In the genomic region with DNA sequence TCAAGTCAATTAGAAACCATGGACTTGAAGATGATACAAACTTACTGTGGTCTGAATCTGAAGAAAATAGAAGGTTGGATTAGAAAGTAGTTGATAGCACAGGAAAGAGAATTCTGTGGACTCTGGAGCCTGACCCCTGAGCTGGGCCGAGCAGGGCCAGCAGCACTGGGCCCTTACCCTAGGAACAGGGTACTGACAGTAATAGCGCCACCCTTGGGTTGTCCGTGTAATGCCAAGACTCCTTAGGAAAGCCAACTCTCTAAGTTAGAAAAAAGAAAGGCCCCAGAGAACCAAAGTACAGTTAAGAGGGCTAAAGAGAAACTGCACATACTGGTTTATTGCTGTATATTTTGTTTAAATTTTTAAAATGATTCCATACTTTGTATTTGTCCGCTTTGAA, we compare ENCODE assay signal across 21 mouse cellular contexts.
DNase-seq lines count a peak whose midpoint lies in the region; TF ChIP-seq lines count a peak whose summit lies in the region.
"Had no signal": no experiment of that assay in that cellular context is flagged by ENCODE, and none has a peak within 500 bp of the region (broad histone marks: within the 10 kb centered on the region; RNA-seq: fewer than 3 reads in every experiment).

No protein-coding gene starts in this region.

- no peak overlapping the region for H3K4me2 ChIP-seq in CH12.LX (ENCODE audit: insufficient read depth, low read depth, poor library complexity, severe bottlenecking)
- H3K4me2 ChIP-seq: forebrain, embryonic 13.5 days; heart, embryonic 11.5 days; midbrain, embryonic 13.5 days had no signal

- TF ChIP-seq RAD21 in CH12.LX (IDR thresholded peaks at IDR 0.05; ENCODE audit: low read depth, low read length): no peak

- TF ChIP-seq POLR2A in heart, adult 2 months (IDR thresholded peaks at IDR 0.05; ENCODE audit: insufficient read depth, low read depth, low read length): no peak
- TF ChIP-seq POLR2A in CH12.LX (IDR thresholded peaks at IDR 0.05; ENCODE audit: low read depth, low read length): no peak
- no peak for TF ChIP-seq POLR2A in ES-Bruce4 (IDR thresholded peaks at IDR 0.05; ENCODE audit: insufficient read depth, low read length)

- peaks cover 3% of the 10 kb centered on the region; the same call in 1 of the 2 replicates for H3K4me1 ChIP-seq in heart, adult 2 months (ENCODE audit: control insufficient read depth, insufficient read depth, low read length)
- H3K4me1 ChIP-seq in CH12.LX (ENCODE audit: control insufficient read depth in 1 of 2, insufficient read depth in 2 of 2) (peaks cover 0 to 5% of the 10 kb centered on the region in 2 experiments; a peak in 1 of 4 replicates), ES-Bruce4 (ENCODE audit: control insufficient read depth, insufficient read depth, low read length) (no peaks in the 10 kb centered on the region)
- H3K4me1 ChIP-seq: forebrain, embryonic 13.5 days; hindbrain, embryonic 10.5 days; limb, embryonic 10.5 days; midbrain, embryonic 13.5 days had no signal

- no peak for DNase-seq in heart, adult 2 months
- DNase-seq in heart, adult 18-20 months: no peak
- DNase-seq in layer of hippocampus, adult 2 months (ENCODE audit: low spot score in 2 of 2): no peak
- DNase-seq in layer of hippocampus, adult 9-11 months: no peak
- no peak for DNase-seq in CH12.LX (ENCODE audit: extremely low read depth)
- no peak for DNase-seq in frontal cortex, postnatal 25 days (ENCODE audit: low spot score in 2 of 2)
- DNase-seq: adrenal gland, adult 2 months; cerebellum, adult 8-10 months; cerebellum, postnatal 36 days; embryo, embryonic 11 days; gastrocnemius, postnatal 36 days; kidney, postnatal 14 days; lung, adult 2 months had no signal

- no peak overlapping the region for H3K4me3 ChIP-seq in heart, adult 2 months
- no peak overlapping the region for H3K4me3 ChIP-seq in layer of hippocampus, adult 2 months
- H3K4me3 ChIP-seq in CH12.LX (replicated peaks in 1 of 3; ENCODE audit: low read depth in 2 of 3, low read length in 2 of 3, poor library complexity in 1 of 3) (no peak overlapping the region), ES-Bruce4 (ENCODE audit: low read depth, low read length) (no peak overlapping the region)
- H3K4me3 ChIP-seq: forebrain, embryonic 13.5 days; hindbrain, embryonic 10.5 days; limb, embryonic 10.5 days; megakaryocyte, embryonic 14.5 days; midbrain, embryonic 13.5 days had no signal

- TF ChIP-seq EP300 in heart, adult 2 months (IDR thresholded peaks at IDR 0.05; ENCODE audit: insufficient read depth, low read depth, low read length): no peak
- no peak for TF ChIP-seq EP300 in CH12.LX (IDR thresholded peaks at IDR 0.05; ENCODE audit: low read length)
- TF ChIP-seq EP300 in ES-Bruce4 (IDR thresholded peaks at IDR 0.05; ENCODE audit: insufficient read depth, low read depth, low read length): no peak

- dilution Hi-C loops in CH12.LX (cut with MboI; ENCODE audit: extremely low pct_ligation_motif_present, extremely low pct_unique_long_range_greater_than_20kb, low sequenced_read_pairs): no loop called here

- H3K36me3 ChIP-seq in heart, adult 2 months (ENCODE audit: control insufficient read depth, insufficient read depth, low read length): no peaks in the 10 kb centered on the region; the same call in none of the 2 replicates
- H3K36me3 ChIP-seq in CH12.LX (replicated peaks in 1 of 2; ENCODE audit: control insufficient read depth in 1 of 2, insufficient read depth in 1 of 2, low read length in 1 of 2) (peaks cover 30 to 96% of the 10 kb centered on the region in 2 experiments), ES-Bruce4 (ENCODE audit: control insufficient read depth, insufficient read depth, low read length, poor library complexity, severe bottlenecking) (peaks cover 4% of the 10 kb centered on the region; the same call in 1 of the 2 replicates)

- in situ Hi-C loops in CH12.LX (cut with MboI; ENCODE audit: low pct_ligation_motif_present, low pct_unique_long_range_greater_than_20kb, low sequenced_read_pairs): no loop called here

- no peaks in the 10 kb centered on the region for H3K27me3 ChIP-seq in heart, adult 2 months (ENCODE audit: control insufficient read depth, insufficient read depth, low read length)
- H3K27me3 ChIP-seq in CH12.LX (replicated peaks) (no peaks in the 10 kb centered on the region), ES-Bruce4 (ENCODE audit: control insufficient read depth, insufficient read depth, low read length, poor library complexity, severe bottlenecking) (no peaks in the 10 kb centered on the region)
- H3K27me3 ChIP-seq: forebrain, embryonic 13.5 days; megakaryocyte, embryonic 14.5 days; midbrain, embryonic 13.5 days; Patski had no signal

- intact Hi-C loops in heart, adult 2 months (cut with DNase I): no loop called here

- H3K9ac ChIP-seq in heart, adult 2 months (ENCODE audit: low read depth, low read length): no peak overlapping the region
- H3K9ac ChIP-seq in CH12.LX (ENCODE audit: insufficient read depth, low read depth) (no peak overlapping the region), ES-Bruce4 (ENCODE audit: low read depth, poor library complexity, severe bottlenecking) (no peak overlapping the region)
- H3K9ac ChIP-seq: forebrain, embryonic 13.5 days; midbrain, embryonic 13.5 days had no signal

- H3K9me3 ChIP-seq in CH12.LX (replicated peaks; ENCODE audit: low read length) (no peaks in the 10 kb centered on the region), ES-Bruce4 (replicated peaks; ENCODE audit: control insufficient read depth, insufficient read depth, low read length, poor library complexity, severe bottlenecking) (no peaks in the 10 kb centered on the region; the same call in 1 of the 2 replicates)
- H3K9me3 ChIP-seq: forebrain, embryonic 13.5 days; hindbrain, embryonic 10.5 days; limb, embryonic 10.5 days; megakaryocyte, embryonic 14.5 days; midbrain, embryonic 13.5 days had no signal

- no peak overlapping the region for H3K27ac ChIP-seq in heart, adult 2 months
- no peak overlapping the region for H3K27ac ChIP-seq in layer of hippocampus, adult 2 months
- H3K27ac ChIP-seq in CH12.LX (ENCODE audit: insufficient read depth, low read depth) (no peak overlapping the region), ES-Bruce4 (ENCODE audit: insufficient read depth, low read length) (no peak overlapping the region)
- H3K27ac ChIP-seq: forebrain, embryonic 13.5 days; hindbrain, embryonic 10.5 days; limb, embryonic 10.5 days; midbrain, embryonic 13.5 days had no signal

- H3K79me2 ChIP-seq in heart, adult 2 months (replicated peaks; ENCODE audit: control insufficient read depth, insufficient read depth, low read length): no peaks in the 10 kb centered on the region
- H3K79me2 ChIP-seq in CH12.LX (replicated peaks; ENCODE audit: control insufficient read depth, extremely low read depth, insufficient read depth, poor library complexity, severe bottlenecking): no peaks in the 10 kb centered on the region

- peak; percentile 46 for TF ChIP-seq CTCF in heart, adult 2 months (IDR thresholded peaks at IDR 0.05)
- TF ChIP-seq CTCF in layer of hippocampus, adult 2 months (conservative IDR thresholded peaks at IDR 0.05): peak; percentile 70
- TF ChIP-seq CTCF in CH12.LX (conservative IDR thresholded peaks at IDR 0.05 in 1 of 2, IDR thresholded peaks at IDR 0.05 in 1 of 2; ENCODE audit: low read depth in 2 of 2, low read length in 2 of 2): peak in 1 of 2 experiments; percentile 21; a peak in 2 of 4 replicates
- TF ChIP-seq CTCF in ES-Bruce4 (IDR thresholded peaks at IDR 0.05; ENCODE audit: low read depth, low read length): peak; percentile 16

- 85% methylated on average over 4 of the region's 4 CpGs for WGBS in heart, adult 2 months

TF ChIP-seq in CH12.LX, 34 proteins besides CTCF, POLR2A, EP300 and RAD21:
- TF ChIP-seq IRF4 (IDR thresholded peaks at IDR 0.05; ENCODE audit: low read depth, low read length) (no peak), SMC3 (IDR thresholded peaks at IDR 0.05; ENCODE audit: low read depth, low read length) (0 out of 2 replicates have a peak, but pooled peaks have one; percentile 11)
